Mouse (Mus musculus): Measurements from ENCODE around the gene Slc18a2. TPM values are rescaled to one million over a fixed set of nuclear protein-coding genes. Genes with fewer than 3 reads are reported as not detected.

The Slc18a2 gene
- 5.9 and 6.0 TPM in 2 replicates for polyA plus RNA-seq (2015; fragmentation: Nextera tagmentation; extraction: Ambion mirVana)

DNA sequence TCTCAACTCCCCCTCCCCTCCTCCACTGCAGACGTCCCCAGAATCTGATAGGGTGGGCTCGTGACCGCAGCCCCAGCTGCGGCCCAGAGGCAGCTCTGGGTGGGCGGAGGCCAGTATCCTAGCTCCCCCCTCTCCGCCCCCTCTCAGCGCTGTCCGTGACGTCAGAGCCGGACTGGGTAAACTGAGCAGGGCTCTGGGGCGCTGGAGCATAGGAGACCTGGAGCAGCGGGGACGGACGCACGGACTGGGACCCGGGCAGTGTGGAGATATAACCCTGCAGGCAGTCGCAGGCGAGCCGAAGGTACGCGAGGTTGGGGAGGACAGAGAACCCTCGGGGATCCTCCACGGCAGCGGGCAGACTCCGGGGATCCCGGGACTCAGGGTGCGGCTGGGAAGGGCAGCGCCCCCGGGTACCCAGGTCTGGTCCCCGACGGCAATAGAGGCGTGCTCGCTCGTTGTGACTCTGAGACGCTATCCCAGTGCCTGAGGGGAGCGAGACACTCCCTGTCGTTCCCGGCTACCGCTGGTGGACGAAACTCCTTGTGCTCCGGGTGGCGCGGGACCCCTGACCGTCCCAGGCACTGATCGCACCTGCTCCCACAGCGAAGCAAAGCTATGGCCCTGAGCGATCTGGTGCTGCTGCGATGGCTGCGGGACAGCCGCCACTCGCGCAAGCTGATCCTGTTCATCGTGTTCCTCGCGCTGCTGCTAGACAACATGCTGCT, at the start of gene Slc18a2:
Gene Slc18a2 (plus strand): TSS at position 179 of the 725 bp plus-strand sequence.

DNA sequence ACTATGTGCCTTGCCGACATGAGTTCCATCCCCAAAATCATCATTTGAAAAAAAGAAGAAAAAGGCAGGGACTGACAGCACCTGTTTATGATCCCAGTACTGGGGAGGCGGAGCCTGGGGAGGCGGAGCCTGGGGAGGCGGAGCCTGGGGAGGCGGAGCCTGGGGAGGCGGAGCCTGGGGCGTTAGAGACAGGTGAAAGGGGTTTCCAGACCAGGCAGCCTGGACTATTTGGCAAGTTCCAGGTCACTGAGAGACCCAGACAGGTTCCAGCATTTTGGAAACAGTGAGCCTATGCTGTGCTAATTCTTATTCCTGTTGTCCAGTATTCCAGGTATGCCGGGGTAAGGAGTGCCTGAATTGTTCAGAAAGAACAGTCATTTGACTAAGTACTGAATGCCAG, 41.7 kb upstream of the Slc18a2 start, which contains the start of gene Kcnk18:
Gene Kcnk18 (plus strand): TSS at position 224 of the 400 bp plus-strand sequence.

DNA sequence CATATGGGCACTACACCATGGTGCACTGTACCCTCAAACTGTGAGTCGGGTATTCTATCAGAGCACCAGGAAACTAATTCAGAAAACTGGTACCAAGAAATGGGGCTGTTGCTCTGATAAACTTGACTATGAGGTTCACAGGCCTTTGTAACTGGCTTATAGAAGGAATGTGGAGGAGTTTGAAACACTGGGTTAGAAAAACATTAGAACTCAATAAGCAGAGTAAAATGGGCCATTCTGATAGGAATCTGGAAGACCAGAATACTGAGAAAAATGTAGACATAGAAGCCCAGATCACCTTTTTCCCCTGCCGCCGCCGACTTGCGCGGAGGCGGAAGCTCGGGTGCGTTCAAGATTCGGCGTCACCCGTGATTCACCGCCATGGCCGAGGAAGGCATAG, 61.3 kb downstream of the Slc18a2 start, which contains the start of gene Rps12-ps3:
Gene Rps12-ps3 (plus strand): TSS at position 301 of the 400 bp plus-strand sequence.

Other genes with a start within 250 kb of the Slc18a2 start
- 43.5 and 50.6 TPM in 2 replicates for gene Shtn1, start 184.8 kb upstream of the Slc18a2 start, polyA plus RNA-seq (2015; fragmentation: Nextera tagmentation; extraction: Ambion mirVana)
- not detected in 2 replicates for gene Vax1, start 90.8 kb upstream of the Slc18a2 start, polyA plus RNA-seq (2015; fragmentation: Nextera tagmentation; extraction: Ambion mirVana)
- 0.28 TPM in 1 of 2 replicates, not detected in the other for gene Kcnk18, start 41.7 kb upstream of the Slc18a2 start, polyA plus RNA-seq (2015; fragmentation: Nextera tagmentation; extraction: Ambion mirVana)
- gene Rps12-ps3, start 61.4 kb downstream of the Slc18a2 start, polyA plus RNA-seq (2015; fragmentation: Nextera tagmentation; extraction: Ambion mirVana) = 3.3 and 13.3 TPM in 2 replicates
- gene Pdzd8, start 84.9 kb downstream of the Slc18a2 start, polyA plus RNA-seq (2015; fragmentation: Nextera tagmentation; extraction: Ambion mirVana) = 13.6 and 14.5 TPM in 2 replicates
- gene Emx2, start 197.5 kb downstream of the Slc18a2 start, polyA plus RNA-seq (2015; fragmentation: Nextera tagmentation; extraction: Ambion mirVana) = not detected in 2 replicates

All from neural tube, postnatal 0 days (tissue).